Mouse (Mus musculus): ENCODE data around the gene Ofd1. TPM values are rescaled to one million over a fixed set of nuclear protein-coding genes. Genes with fewer than 3 reads are reported as not detected.

Ofd1 gene
- polyA plus RNA-seq, 1 experiment from 2014 or later, result 9.1 TPM

DNA sequence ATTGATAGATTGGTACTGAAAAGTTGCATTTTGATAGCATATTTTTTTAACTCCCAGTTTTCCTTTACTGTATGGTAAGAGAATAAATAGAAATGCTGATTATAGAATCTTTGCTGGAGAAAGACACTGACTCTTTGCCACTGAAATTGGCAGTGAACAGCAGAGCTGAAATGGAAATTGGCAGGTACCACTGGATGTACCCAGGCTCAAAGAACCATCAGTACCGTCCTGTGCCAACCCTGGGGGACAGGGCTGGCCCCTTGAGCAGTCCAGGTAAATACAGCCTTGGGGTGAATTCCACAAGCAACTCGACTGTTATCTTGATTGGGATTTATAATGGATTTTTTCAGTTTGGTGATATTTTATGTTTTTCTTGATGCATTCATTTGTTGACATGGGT is 87.1 kb downstream of the Ofd1 start:
- WGBS, result 78% methylated on average over 2 of the region's 2 CpGs
- no peak overlapping the region for H3K9ac ChIP-seq (ENCODE audit: low read depth, low read length)

DNA sequence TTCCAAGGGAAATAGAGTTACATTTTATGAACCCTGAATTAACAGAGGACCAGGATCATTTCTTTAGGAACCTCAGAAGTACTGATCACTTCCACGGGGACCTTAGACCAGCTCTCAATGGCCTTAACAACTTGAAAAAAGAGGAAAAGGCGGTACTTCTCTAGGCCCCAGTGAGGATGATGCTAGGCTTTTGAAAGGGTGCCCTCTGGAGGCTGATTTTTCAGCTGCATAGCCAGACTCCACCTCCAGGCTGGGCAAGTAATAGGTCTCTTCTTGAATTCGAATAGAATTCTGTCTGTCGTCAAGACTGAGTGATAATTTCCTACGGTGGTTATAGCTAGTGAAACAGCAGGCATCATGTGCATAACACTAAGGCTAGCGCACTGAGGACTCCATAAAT is 88.7 kb downstream of the Ofd1 start:
- 19% methylated on average over 6 of the region's 6 CpGs for WGBS
- Histone ChIP-seq H3K27me3 (ENCODE audit: control insufficient read depth, insufficient read depth, low read length) (no peaks in the 10 kb centered on the region), H3K9me3 (ENCODE audit: control insufficient read depth, low read length) (no peaks in the 10 kb centered on the region), H3K4me1 (replicated peaks; ENCODE audit: control insufficient read depth, insufficient read depth, low read length) (no peaks in the 10 kb centered on the region), H3K27ac (ENCODE audit: low read depth, low read length) (no peak overlapping the region), H3K36me3 (ENCODE audit: control insufficient read depth, insufficient read depth, low read length) (no peaks in the 10 kb centered on the region), H3K9ac (ENCODE audit: low read depth, low read length) (no peak overlapping the region), H3K4me3 (ENCODE audit: low read depth, low read length) (no peak overlapping the region), H3K4me2 (replicated peaks; ENCODE audit: low read depth, low read length) (no peak overlapping the region)
- DNase-seq (ENCODE audit: low spot score), result peak; percentile 68
- peak; percentile 63; the same call in 1 of the 2 replicates for ATAC-seq (ENCODE audit: low FRiP score)

More for the DNA sequence above, 87.1 kb downstream of the Ofd1 start:
- H3K27me3 ChIP-seq (ENCODE audit: control insufficient read depth, insufficient read depth, low read length), result no peaks in the 10 kb centered on the region
- no peak for ATAC-seq (ENCODE audit: low FRiP score)
- H3K36me3 ChIP-seq (ENCODE audit: control insufficient read depth, insufficient read depth, low read length), result no peaks in the 10 kb centered on the region
- no peaks in the 10 kb centered on the region for H3K4me1 ChIP-seq (replicated peaks; ENCODE audit: control insufficient read depth, insufficient read depth, low read length)
- no peak overlapping the region for H3K4me3 ChIP-seq (ENCODE audit: low read depth, low read length)
- no peaks in the 10 kb centered on the region for H3K9me3 ChIP-seq (ENCODE audit: control insufficient read depth, low read length)
- H3K4me2 ChIP-seq (replicated peaks; ENCODE audit: low read depth, low read length), result no peak overlapping the region
- DNase-seq (ENCODE audit: low spot score), result no peak
- no peak overlapping the region for H3K27ac ChIP-seq (ENCODE audit: low read depth, low read length)

- H3K27ac ChIP-seq (ENCODE audit: low read depth, low read length), result no peak overlapping the region
- no peak overlapping the region for H3K9ac ChIP-seq (ENCODE audit: low read depth, low read length)
- no peaks in the 10 kb centered on the region for H3K27me3 ChIP-seq (ENCODE audit: control insufficient read depth, insufficient read depth, low read length)
- DNase-seq (ENCODE audit: low spot score), result no peak
- no peak overlapping the region for H3K4me3 ChIP-seq (ENCODE audit: low read depth, low read length)
- no peak for ATAC-seq (ENCODE audit: low FRiP score)
- no peaks in the 10 kb centered on the region for H3K4me1 ChIP-seq (replicated peaks; ENCODE audit: control insufficient read depth, insufficient read depth, low read length)
- 76% methylated on average over 4 of the region's 4 CpGs for WGBS
- peak overlapping the region; percentile 37 for H3K4me2 ChIP-seq (replicated peaks; ENCODE audit: low read depth, low read length)
- no peaks in the 10 kb centered on the region for H3K36me3 ChIP-seq (ENCODE audit: control insufficient read depth, insufficient read depth, low read length)
- H3K9me3 ChIP-seq (ENCODE audit: control insufficient read depth, low read length), result no peaks in the 10 kb centered on the region
These were observed 91.9 kb downstream of the Ofd1 start for GRCm38 (mm10) chrX:166348634-166349033.

- Histone ChIP-seq H3K9ac (ENCODE audit: low read depth, low read length) (0 out of 2 replicates have a peak overlapping the region, but pooled peaks have one; percentile 19), H3K4me3 (ENCODE audit: low read depth, low read length) (peak overlapping the region; percentile 39)
- 60% methylated on average over 6 of the region's 6 CpGs for WGBS
These were observed 92.4 kb downstream of the Ofd1 start for GRCm38 (mm10) chrX:166348086-166348485.

DNA sequence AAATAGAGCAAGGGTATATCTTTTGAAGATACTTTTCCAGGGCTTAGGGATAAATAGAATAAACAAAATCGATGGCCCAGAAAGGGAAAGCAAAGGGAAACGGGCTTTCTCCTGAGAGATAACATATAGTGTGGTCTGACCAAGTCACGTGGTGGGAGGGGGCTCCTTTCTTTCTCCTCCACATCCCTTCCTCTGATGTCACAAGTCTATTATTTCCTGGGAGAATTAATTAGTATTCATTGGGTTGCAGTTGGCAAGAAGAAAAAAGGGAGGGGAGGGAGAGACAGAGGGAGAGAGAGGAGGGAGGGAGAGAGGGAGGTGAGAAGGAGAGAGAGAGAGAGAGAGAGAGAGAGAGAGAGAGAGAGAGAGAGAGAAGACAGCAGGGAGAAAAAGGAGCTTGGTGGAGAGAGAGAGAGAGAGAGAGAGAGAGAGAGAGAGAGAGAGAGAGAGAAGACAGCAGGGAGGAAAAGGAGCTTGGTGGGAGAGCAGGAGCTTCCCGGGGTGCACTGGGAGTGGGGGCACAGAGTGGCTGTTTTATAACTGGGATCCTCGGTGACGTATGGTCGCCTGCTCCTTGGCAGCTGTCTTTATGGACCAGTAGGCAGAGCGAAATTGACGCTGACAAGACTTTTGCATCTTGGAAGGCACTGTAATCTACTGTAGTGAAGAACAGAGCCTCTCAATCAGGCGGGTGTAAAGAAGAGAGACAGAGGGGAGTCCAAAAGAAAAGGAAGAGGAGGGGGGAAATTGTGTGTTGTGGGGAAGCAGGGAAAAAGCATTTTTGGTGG is 96.1 kb downstream of the Ofd1 start:
- peak; percentile 95 for ATAC-seq (ENCODE audit: low FRiP score)

More at GRCm38 (mm10) chrX:166348086-166348485, 92.4 kb downstream of the Ofd1 start:
- H3K9me3 ChIP-seq (ENCODE audit: control insufficient read depth, low read length), result no peaks in the 10 kb centered on the region
- H3K27ac ChIP-seq (ENCODE audit: low read depth, low read length), result no peak overlapping the region
- H3K27me3 ChIP-seq (ENCODE audit: control insufficient read depth, insufficient read depth, low read length), result no peaks in the 10 kb centered on the region
- DNase-seq (ENCODE audit: low spot score) (no peak), ATAC-seq (ENCODE audit: low FRiP score) (no peak)
- no peaks in the 10 kb centered on the region for H3K36me3 ChIP-seq (ENCODE audit: control insufficient read depth, insufficient read depth, low read length)
- peak overlapping the region; percentile 37 for H3K4me2 ChIP-seq (replicated peaks; ENCODE audit: low read depth, low read length)
- no peaks in the 10 kb centered on the region for H3K4me1 ChIP-seq (replicated peaks; ENCODE audit: control insufficient read depth, insufficient read depth, low read length)

GRCm38 (mm10) chrX:166341795-166342194 is 98.7 kb downstream of the Ofd1 start:
- ATAC-seq (ENCODE audit: low FRiP score), result no peak
- 90% methylated on average over 6 of the region's 6 CpGs for WGBS
- no peaks in the 10 kb centered on the region for H3K36me3 ChIP-seq (ENCODE audit: control insufficient read depth, insufficient read depth, low read length)
- H3K27me3 ChIP-seq (ENCODE audit: control insufficient read depth, insufficient read depth, low read length), result no peaks in the 10 kb centered on the region
- no peak overlapping the region for H3K4me2 ChIP-seq (replicated peaks; ENCODE audit: low read depth, low read length)
- H3K9me3 ChIP-seq (ENCODE audit: control insufficient read depth, low read length), result no peaks in the 10 kb centered on the region
- no peak overlapping the region for H3K9ac ChIP-seq (ENCODE audit: low read depth, low read length)
- no peak overlapping the region for H3K4me3 ChIP-seq (ENCODE audit: low read depth, low read length)
- no peak for DNase-seq (ENCODE audit: low spot score)
- no peak overlapping the region for H3K27ac ChIP-seq (ENCODE audit: low read depth, low read length)
- no peaks in the 10 kb centered on the region for H3K4me1 ChIP-seq (replicated peaks; ENCODE audit: control insufficient read depth, insufficient read depth, low read length)

More for the DNA sequence above, 96.1 kb downstream of the Ofd1 start:
- no peaks in the 10 kb centered on the region for H3K4me1 ChIP-seq (replicated peaks; ENCODE audit: control insufficient read depth, insufficient read depth, low read length)
- H3K36me3 ChIP-seq (ENCODE audit: control insufficient read depth, insufficient read depth, low read length), result no peaks in the 10 kb centered on the region
- peak overlapping the region; percentile 39 for H3K4me3 ChIP-seq (ENCODE audit: low read depth, low read length)
- no peaks in the 10 kb centered on the region for H3K27me3 ChIP-seq (ENCODE audit: control insufficient read depth, insufficient read depth, low read length)
- peak overlapping the region; percentile 88 for H3K27ac ChIP-seq (ENCODE audit: low read depth, low read length)
- peak overlapping the region; percentile 14; the same call in 1 of the 2 replicates for H3K4me2 ChIP-seq (replicated peaks; ENCODE audit: low read depth, low read length)
- peak; percentile 67 for DNase-seq (ENCODE audit: low spot score)
- no peaks in the 10 kb centered on the region for H3K9me3 ChIP-seq (ENCODE audit: control insufficient read depth, low read length)
- 25% methylated on average over 10 of the region's 10 CpGs for WGBS
- H3K9ac ChIP-seq (ENCODE audit: low read depth, low read length), result peak overlapping the region; percentile 59

Other genes with a start within 250 kb of the Ofd1 start
- 157 and 176 TPM in 2 replicates for gene Gpm6b, start 201.8 kb downstream of the Ofd1 start, polyA plus RNA-seq (2014; fragmentation: Nextera tagmentation; extraction: Ambion mirVana)
- 51.9 and 59.2 TPM in 2 replicates for gene Trappc2, start 130 bp downstream of the Ofd1 start, polyA plus RNA-seq (2014; fragmentation: Nextera tagmentation; extraction: Ambion mirVana)
- 56.8 and 61.6 TPM in 2 replicates for gene Rab9, start 39.2 kb upstream of the Ofd1 start, polyA plus RNA-seq (2014; fragmentation: Nextera tagmentation; extraction: Ambion mirVana)
- gene Tceanc, start 77.9 kb upstream of the Ofd1 start, polyA plus RNA-seq (2014; fragmentation: Nextera tagmentation; extraction: Ambion mirVana), result 11.0 and 13.6 TPM in 2 replicates
- gene Egfl6, start 145.0 kb upstream of the Ofd1 start, polyA plus RNA-seq (2014; fragmentation: Nextera tagmentation; extraction: Ambion mirVana), result 10.3 and 13.8 TPM in 2 replicates